Mouse (Mus musculus): Measurements from ENCODE around the gene Nup35. TPM values are rescaled to one million over a fixed set of nuclear protein-coding genes. Genes with fewer than 3 reads are reported as not detected.

Gene Nup35
- total RNA-seq (2022), result 10 to 100 TPM; 18.8 to 32.7 (median 22.7) TPM

GRCm38 (mm10) chr2:80616854-80617737, at the start of gene Nup35, which contains the start of gene Dusp19:
Nup35 (plus strand) TSS chr2:80617236.
Dusp19 (plus strand) TSS chr2:80617045.
- DNase-seq, result peak; percentile 94

- no peak for DNase-seq
Observed at GRCm38 (mm10) chr2:80567411-80567810, 49.6 kb upstream of the Nup35 start.

- DNase-seq, result no peak
Observed at GRCm38 (mm10) chr2:80570656-80571055, 46.4 kb upstream of the Nup35 start.

GRCm38 (mm10) chr2:80577286-80577685, 39.8 kb upstream of the Nup35 start:
- DNase-seq, result no peak

GRCm38 (mm10) chr2:80579253-80579891, 37.7 kb upstream of the Nup35 start:
- DNase-seq, result no peak

- peak; percentile 25 for DNase-seq
Observed at GRCm38 (mm10) chr2:80580311-80580961, 36.6 kb upstream of the Nup35 start.

- peak; percentile 83 for DNase-seq
Observed at GRCm38 (mm10) chr2:80581043-80581711, 35.9 kb upstream of the Nup35 start, which contains the start of gene Nckap1. Nckap1 (minus strand) TSS chr2:80581380.

- DNase-seq, result no peak
Observed at GRCm38 (mm10) chr2:80582356-80582755, 34.7 kb upstream of the Nup35 start.

GRCm38 (mm10) chr2:80594215-80594918, 22.7 kb upstream of the Nup35 start:
- DNase-seq, result no peak

GRCm38 (mm10) chr2:80596960-80597359, 20.1 kb upstream of the Nup35 start:
- no peak for DNase-seq

GRCm38 (mm10) chr2:80599850-80600249, 17.2 kb upstream of the Nup35 start:
- DNase-seq, result no peak

- DNase-seq, result no peak
Observed at GRCm38 (mm10) chr2:80600611-80601010, 16.4 kb upstream of the Nup35 start.

- DNase-seq, result no peak
Observed at GRCm38 (mm10) chr2:80602756-80603155, 14.3 kb upstream of the Nup35 start.

GRCm38 (mm10) chr2:80603771-80604426, 13.1 kb upstream of the Nup35 start:
- DNase-seq, result no peak

- no peak for DNase-seq
Observed at GRCm38 (mm10) chr2:80612286-80612685, 4.8 kb upstream of the Nup35 start.

GRCm38 (mm10) chr2:80612796-80613195, 4.2 kb upstream of the Nup35 start:
- no peak for DNase-seq

- peak; percentile 38 for DNase-seq
Observed at GRCm38 (mm10) chr2:80618991-80619390, 2.0 kb downstream of the Nup35 start.

GRCm38 (mm10) chr2:80621921-80622320, 4.9 kb downstream of the Nup35 start:
- DNase-seq, result no peak

GRCm38 (mm10) chr2:80624523-80624922, 7.5 kb downstream of the Nup35 start:
- no peak for DNase-seq

- DNase-seq, result no peak
Observed at GRCm38 (mm10) chr2:80632336-80633026, 15.4 kb downstream of the Nup35 start.
